Mouse (Mus musculus) liver, embryonic 14.5 days (tissue): ENCODE measurements around the gene Oas1d.

Experiments
- CTCF ChIP-seq: IDR thresholded peaks from 2 replicates; pipeline ENCODE4 v1.5.1; 2016; ENCODE audit warnings: antibody characterized with exemption, low read depth, control low read depth
- EP300 ChIP-seq: IDR thresholded peaks from 2 replicates; pipeline ENCODE4 v1.6.1; 2016; ENCODE audit warnings: antibody characterized with exemption, low read depth

- TF ChIP-seq CTCF (no peak), EP300 (no peak)
Observed at GRCm38 (mm10) chr5:120871469-120871868, 42.9 kb upstream of the Oas1d start.
